Mouse (Mus musculus): Measurements from ENCODE around the gene Naaa. TPM values are rescaled to one million over a fixed set of nuclear protein-coding genes. Genes with fewer than 3 reads are reported as not detected.

Naaa gene
- polyA plus RNA-seq (2015; fragmentation: Nextera tagmentation; extraction: Ambion mirVana) = 20.6 and 22.7 TPM in 2 replicates

DNA sequence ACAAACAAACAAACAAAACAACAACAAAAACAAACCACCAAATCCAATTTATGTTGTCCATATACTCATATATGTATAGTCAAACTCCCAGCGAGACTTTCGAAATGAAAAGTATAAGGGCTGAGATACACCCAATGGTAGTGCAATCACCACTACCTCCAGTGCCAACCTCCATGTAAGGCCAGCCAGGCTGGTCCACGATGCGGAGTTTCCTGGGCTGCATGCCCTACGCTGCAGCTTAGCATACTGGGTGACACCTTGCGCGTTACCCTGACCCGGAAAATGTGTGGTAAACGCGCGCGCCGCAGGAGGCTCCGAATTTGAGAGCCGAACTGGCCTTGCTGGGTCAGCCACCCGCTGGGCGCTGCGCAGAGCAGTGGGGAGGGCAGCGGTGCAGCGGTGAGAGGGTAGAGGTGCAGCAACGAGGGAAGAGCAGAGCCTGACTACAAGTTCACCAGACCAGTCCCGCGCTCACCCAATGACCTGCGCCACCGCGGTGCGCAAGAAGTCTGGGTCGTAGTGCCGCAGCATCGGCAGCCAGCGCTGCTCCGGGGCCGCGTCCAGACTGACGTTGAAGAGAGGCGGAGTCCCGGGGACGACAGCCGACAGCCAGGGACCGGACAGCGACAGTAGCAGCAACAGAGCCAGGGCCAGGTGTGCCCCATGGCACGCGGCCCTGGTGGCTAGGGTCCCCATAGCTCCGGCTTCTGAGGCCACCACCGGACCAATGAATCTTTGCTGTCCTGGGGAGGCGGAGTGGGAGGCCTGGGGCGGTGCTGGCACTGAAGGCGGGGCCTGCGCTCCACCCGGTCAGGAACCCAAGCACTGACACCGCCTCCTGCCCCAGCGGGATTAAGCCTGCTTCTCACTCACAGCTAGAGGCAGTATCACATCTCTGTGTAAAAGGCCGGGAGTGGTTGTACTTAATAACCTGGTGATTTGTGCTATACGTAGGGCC lies at the start of gene Naaa:
Gene Naaa (minus strand): TSS at position 734 of the 958 bp plus-strand sequence.
- WGBS = 3% methylated on average over 54 of the region's 54 CpGs
- H3K4me3 ChIP-seq (replicated peaks) = peak within 1 kb of the TSS; percentile 61
- peaks cover 8% of the 10 kb centered on the region for H3K4me1 ChIP-seq
- peak within 1 kb of the TSS; percentile 66 for H3K9ac ChIP-seq (replicated peaks)
- ATAC-seq (ENCODE audit: low FRiP score) = peak; percentile 92
- H3K27ac ChIP-seq (replicated peaks) = peak within 1 kb of the TSS; percentile 75
- peak within 1 kb of the TSS; percentile 96 for H3K4me2 ChIP-seq
- H3K9me3 ChIP-seq (replicated peaks) = no peaks in the 10 kb centered on the region
- H3K27me3 ChIP-seq (replicated peaks) = no peaks in the 10 kb centered on the region
- no peaks in the 10 kb centered on the region for H3K36me3 ChIP-seq

DNA sequence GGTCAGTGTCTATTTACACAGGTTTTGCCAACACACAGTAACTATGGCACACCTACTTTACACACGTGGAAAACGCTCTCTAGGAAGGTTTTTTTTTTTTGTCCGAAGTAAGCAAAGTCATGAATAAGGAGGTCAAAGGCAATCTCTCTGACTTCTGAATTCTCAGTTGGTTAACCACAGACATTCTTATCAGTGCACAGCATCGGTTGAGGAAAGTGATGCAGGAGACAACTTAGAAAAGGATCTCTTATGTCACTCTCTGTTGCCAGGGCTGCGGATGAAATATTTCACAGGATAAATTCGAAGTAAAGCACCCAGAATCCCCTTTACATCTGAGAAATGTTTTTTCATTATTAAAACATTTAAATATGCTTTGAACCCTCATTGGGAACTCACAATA lies 49.4 kb upstream of the Naaa start:
- Histone ChIP-seq H3K9me3 (replicated peaks) (no peaks in the 10 kb centered on the region), H3K4me2 (no peak overlapping the region), H3K36me3 (no peaks in the 10 kb centered on the region), H3K4me3 (replicated peaks) (no peak overlapping the region), H3K27ac (replicated peaks) (no peak overlapping the region), H3K9ac (replicated peaks) (no peak overlapping the region), H3K27me3 (replicated peaks) (no peaks in the 10 kb centered on the region), H3K4me1 (no peaks in the 10 kb centered on the region)
- ATAC-seq (ENCODE audit: low FRiP score) = no peak
- WGBS = 87% methylated on average over 6 of the region's 6 CpGs

DNA sequence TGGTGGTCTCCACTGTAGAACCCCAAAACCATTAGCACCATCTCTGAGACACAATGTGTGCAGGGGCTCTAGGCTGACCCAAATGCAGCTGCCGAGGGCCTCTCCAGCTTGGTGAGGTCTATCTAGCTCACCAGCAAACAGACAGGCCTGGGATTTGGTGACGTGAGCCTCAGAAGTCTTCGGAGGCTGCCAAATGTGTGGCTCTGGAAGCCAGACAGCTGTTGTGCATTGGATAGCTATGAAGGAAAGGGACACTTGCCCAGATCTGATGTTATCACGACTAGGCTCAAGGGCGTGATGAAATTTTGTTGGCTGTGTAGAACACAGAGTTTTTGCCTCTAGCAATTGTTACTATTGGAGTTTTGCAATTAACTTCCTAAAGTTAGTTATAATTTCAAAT lies 45.3 kb upstream of the Naaa start:
- no peak overlapping the region for H3K4me2 ChIP-seq
- 85% methylated on average over 5 of the region's 5 CpGs for whole genome bisulfite sequencing

DNA sequence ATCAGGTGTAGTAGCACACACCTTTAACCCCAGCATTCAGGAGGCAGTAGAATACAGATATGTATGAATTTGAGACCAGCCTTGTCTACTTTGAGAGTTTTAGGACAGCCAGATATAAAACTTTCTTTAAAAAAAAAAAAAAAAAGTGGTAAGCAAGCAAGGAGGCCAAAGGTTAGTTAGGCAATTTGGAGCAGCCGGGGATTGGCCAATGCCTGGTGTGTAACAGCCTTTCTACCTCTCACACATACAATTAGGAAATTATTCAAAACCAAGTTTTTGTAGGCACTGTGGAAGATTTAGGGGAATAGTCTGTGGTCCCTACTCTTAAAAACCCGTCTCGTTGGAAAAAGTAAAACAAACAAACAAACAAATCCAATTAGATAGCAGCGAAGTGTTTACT lies 44.6 kb upstream of the Naaa start:
- no peak overlapping the region for H3K4me3 ChIP-seq (replicated peaks)
- WGBS = 91% methylated on average over 4 of the region's 4 CpGs
- H3K36me3 ChIP-seq = no peaks in the 10 kb centered on the region
- no peak for ATAC-seq (ENCODE audit: low FRiP score)
- no peaks in the 10 kb centered on the region for H3K27me3 ChIP-seq (replicated peaks)
- no peak overlapping the region for H3K27ac ChIP-seq (replicated peaks)
- H3K4me1 ChIP-seq = no peaks in the 10 kb centered on the region
- H3K9me3 ChIP-seq (replicated peaks) = no peaks in the 10 kb centered on the region
- no peak overlapping the region for H3K9ac ChIP-seq (replicated peaks)
- H3K4me2 ChIP-seq = no peak overlapping the region

More for the DNA sequence above, 45.3 kb upstream of the Naaa start:
- no peaks in the 10 kb centered on the region for H3K36me3 ChIP-seq
- H3K4me3 ChIP-seq (replicated peaks) = no peak overlapping the region
- H3K4me1 ChIP-seq = no peaks in the 10 kb centered on the region
- H3K9ac ChIP-seq (replicated peaks) = no peak overlapping the region
- no peak overlapping the region for H3K27ac ChIP-seq (replicated peaks)
- no peaks in the 10 kb centered on the region for H3K9me3 ChIP-seq (replicated peaks)
- ATAC-seq (ENCODE audit: low FRiP score) = no peak
- H3K27me3 ChIP-seq (replicated peaks) = no peaks in the 10 kb centered on the region

DNA sequence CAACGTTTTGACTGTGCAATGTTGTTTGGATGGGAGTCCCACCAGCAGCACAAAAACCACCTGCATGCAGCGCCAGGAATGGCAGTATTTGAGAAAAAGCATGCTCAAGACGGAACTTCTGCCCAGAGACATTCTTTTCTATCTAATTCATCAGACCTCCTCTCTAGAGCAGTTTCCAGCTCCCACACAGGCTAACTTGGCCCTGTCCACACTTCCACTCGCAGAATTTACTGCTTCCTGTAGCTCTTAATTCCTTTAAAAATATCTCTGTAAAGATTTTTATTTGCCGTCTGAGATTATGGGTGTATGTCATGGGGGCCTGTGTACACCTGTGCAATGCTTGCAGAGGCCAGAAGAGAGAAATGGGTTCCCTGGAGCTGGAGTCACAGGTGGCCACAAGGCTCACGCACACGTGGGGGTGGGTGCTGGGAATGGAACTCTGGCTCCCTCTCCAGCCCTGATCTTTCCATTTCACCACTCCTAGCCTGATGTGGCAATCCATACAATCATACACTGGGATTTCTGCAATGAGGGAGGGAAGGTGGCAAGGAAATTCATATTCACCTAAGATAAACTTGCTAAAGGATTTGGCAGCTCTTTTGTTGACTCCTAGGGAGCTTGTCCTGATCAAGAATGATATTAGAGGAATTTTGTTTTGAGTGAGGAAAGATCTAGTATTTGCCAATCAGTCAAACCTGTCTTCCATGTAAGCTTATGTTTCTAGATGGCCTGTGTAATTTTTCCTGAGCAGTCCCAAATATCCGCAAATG lies 43.8 kb upstream of the Naaa start:
- Histone ChIP-seq H3K9ac (replicated peaks) (no peak overlapping the region), H3K4me2 (no peak overlapping the region), H3K36me3 (no peaks in the 10 kb centered on the region), H3K27ac (replicated peaks) (no peak overlapping the region), H3K9me3 (replicated peaks) (no peaks in the 10 kb centered on the region), H3K4me3 (replicated peaks) (no peak overlapping the region), H3K27me3 (replicated peaks) (no peaks in the 10 kb centered on the region), H3K4me1 (no peaks in the 10 kb centered on the region)
- 71% methylated on average over 8 of the region's 8 CpGs for WGBS
- ATAC-seq (ENCODE audit: low FRiP score) = no peak

DNA sequence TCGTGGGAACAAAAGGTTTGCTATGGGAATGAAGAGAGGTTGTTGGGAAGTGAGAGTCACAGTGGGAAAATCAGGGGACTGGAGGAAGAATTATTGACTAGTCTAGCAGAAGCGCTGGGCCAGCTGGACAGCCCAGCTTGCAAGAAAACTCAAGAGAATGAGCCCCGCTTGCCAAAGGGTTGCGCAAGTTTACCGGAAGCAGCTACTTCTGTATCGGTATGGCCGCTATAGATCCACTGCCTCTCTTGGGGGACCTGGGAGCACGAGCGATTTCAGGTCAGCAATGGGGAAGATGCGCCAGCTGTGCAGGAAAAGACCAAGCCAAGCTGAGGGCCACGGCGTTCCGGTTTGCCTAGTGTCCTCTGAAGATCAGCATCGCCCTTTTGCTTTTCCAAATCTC lies 40.6 kb upstream of the Naaa start:
- H3K36me3 ChIP-seq = no peaks in the 10 kb centered on the region
- no peak overlapping the region for H3K4me2 ChIP-seq
- H3K9ac ChIP-seq (replicated peaks) = no peak overlapping the region
- no peak for ATAC-seq (ENCODE audit: low FRiP score)
- no peaks in the 10 kb centered on the region for H3K9me3 ChIP-seq (replicated peaks)
- no peaks in the 10 kb centered on the region for H3K27me3 ChIP-seq (replicated peaks)
- no peak overlapping the region for H3K27ac ChIP-seq (replicated peaks)
- 88% methylated on average over 14 of the region's 14 CpGs for WGBS
- no peaks in the 10 kb centered on the region for H3K4me1 ChIP-seq
- no peak overlapping the region for H3K4me3 ChIP-seq (replicated peaks)

DNA sequence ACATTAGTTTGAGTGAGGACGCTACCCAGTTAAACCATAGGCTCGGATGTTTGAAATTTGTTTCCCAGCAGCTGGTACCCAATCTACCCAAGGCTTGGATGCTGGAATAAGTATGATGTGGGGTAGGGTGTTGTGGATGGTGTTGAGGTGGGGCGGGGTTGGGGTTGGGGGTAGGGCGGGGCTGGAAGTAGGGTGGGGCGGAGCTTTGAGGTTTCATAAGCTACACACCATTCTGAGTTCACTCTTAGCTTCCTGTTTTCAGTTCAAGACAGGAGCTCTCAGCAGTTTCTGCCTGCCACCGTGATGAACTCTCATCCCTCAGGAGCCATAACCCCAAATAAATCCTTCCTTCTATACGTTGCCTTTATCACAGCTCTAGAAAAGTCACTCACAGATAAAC lies 40.1 kb upstream of the Naaa start:
- no peak overlapping the region for H3K4me3 ChIP-seq (replicated peaks)
- no peaks in the 10 kb centered on the region for H3K9me3 ChIP-seq (replicated peaks)
- 79% methylated on average over 7 of the region's 7 CpGs for WGBS
- H3K27me3 ChIP-seq (replicated peaks) = no peaks in the 10 kb centered on the region
- H3K9ac ChIP-seq (replicated peaks) = no peak overlapping the region
- H3K36me3 ChIP-seq = no peaks in the 10 kb centered on the region
- H3K27ac ChIP-seq (replicated peaks) = no peak overlapping the region
- no peaks in the 10 kb centered on the region for H3K4me1 ChIP-seq
- no peak for ATAC-seq (ENCODE audit: low FRiP score)
- no peak overlapping the region for H3K4me2 ChIP-seq

DNA sequence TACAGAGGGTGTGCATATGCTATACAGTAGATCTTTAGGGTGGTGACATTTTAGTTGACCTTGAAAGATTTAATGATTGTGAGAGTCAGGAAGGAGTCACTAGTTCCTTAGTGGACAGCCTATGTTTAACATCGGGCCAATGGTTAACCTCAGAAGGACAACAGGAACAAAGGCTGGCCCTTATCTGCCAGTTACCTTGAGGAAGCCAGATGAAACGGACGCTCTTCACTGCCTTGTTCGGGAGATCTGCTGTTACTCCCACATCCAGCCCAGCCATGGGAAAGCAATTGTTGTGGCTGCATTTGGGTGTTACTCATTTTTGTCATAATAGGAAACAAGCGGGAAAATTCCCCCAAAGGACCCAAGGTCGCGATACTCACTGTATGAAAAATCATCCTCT lies 35.8 kb upstream of the Naaa start:
- H3K4me2 ChIP-seq = no peak overlapping the region
- no peak for ATAC-seq (ENCODE audit: low FRiP score)
- no peaks in the 10 kb centered on the region for H3K27me3 ChIP-seq (replicated peaks)
- 79% methylated on average over 7 of the region's 7 CpGs for WGBS
- H3K27ac ChIP-seq (replicated peaks) = no peak overlapping the region
- H3K9me3 ChIP-seq (replicated peaks) = no peaks in the 10 kb centered on the region
- H3K9ac ChIP-seq (replicated peaks) = no peak overlapping the region
- H3K4me3 ChIP-seq (replicated peaks) = no peak overlapping the region
- H3K36me3 ChIP-seq = no peaks in the 10 kb centered on the region
- peaks cover 14% of the 10 kb centered on the region for H3K4me1 ChIP-seq

DNA sequence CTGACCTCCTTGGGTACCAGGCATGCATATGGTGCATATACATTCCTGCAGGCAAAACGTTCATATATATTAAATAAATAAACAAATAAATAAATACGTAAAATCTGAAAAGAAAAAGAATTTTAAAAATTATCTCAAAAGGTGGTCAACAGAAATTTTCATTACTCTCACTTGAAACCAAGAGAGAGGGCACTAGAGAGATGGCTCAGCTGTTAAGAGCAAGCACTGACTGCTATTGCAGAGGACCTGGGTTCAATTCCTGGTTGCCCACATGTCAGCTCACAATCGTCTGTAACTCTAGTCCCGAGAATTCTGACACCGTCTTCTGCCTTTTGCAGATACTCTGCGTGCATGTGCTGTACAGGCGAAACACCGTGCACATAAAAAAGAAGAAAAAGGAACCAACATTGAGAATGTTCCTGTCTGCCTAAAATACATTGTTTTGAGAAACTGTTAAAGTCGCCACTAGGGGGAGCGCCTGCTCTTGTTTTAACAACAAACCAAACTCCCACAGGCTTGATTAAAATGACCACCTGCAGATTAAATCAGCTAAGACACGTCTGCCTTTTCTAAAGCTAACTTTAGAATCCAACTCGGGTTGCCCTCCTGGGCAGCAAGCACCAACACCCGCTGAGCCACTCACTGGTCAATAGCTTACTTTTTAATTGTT lies 34.2 kb upstream of the Naaa start:
- 15% methylated on average over 13 of the region's 13 CpGs for WGBS
- no peaks in the 10 kb centered on the region for H3K36me3 ChIP-seq
- no peak overlapping the region for H3K9ac ChIP-seq (replicated peaks)
- peak overlapping the region; percentile 24; the same call in 1 of the 2 replicates for H3K4me2 ChIP-seq
- no peak overlapping the region for H3K4me3 ChIP-seq (replicated peaks)
- no peaks in the 10 kb centered on the region for H3K27me3 ChIP-seq (replicated peaks)
- no peaks in the 10 kb centered on the region for H3K9me3 ChIP-seq (replicated peaks)
- no peak overlapping the region for H3K27ac ChIP-seq (replicated peaks)
- H3K4me1 ChIP-seq = peaks cover 21% of the 10 kb centered on the region
- ATAC-seq (ENCODE audit: low FRiP score) = no peak

DNA sequence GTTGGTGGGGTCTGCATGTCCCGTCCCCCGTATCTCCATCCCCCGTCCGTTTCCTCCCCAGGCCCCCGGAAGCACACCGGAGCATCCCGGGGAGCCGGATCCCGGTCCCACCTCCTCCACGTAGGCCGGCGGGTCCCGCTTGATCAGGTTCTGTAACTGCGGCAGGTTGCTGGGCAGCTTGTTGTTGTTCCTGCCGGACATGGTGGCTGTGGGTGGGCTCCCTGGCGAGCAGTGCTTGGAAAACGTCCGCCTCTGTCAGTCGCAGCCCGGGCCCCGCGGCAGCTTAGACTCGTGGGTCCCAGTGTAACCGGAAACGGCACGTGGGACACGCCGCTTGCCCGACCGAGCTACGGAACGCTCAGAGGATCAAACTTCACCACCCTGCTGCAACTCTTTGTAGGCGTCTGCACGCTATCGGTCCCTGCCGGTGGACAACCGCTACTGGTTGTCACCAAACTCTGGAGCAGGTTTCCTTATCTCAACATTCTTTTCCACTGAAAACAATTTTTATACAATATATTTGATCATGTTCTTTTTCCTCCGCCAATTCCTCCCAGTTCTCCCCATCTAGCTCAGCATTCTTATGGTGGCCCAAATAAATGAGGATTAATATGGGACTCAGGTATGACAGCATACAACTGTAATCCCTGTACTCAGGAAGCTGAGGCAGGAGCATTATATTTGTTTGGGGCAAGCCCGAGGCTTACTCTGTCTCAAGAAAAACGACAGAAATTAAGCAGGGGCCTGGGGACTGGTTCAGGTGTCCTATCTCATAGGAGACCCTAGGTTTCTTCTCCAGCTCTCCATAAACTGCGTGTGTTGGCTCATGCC lies 31.9 kb upstream of the Naaa start, which contains the start of gene Sdad1:
Gene Sdad1 (minus strand): TSS at position 799 of the 831 bp plus-strand sequence.
- Histone ChIP-seq H3K4me2 (peak within 1 kb of the TSS; percentile 74), H3K27ac (replicated peaks) (peak within 1 kb of the TSS; percentile 82), H3K27me3 (replicated peaks) (no peaks in the 10 kb centered on the region), H3K9ac (replicated peaks) (peak within 1 kb of the TSS; percentile 78), H3K36me3 (peaks cover 7% of the 10 kb centered on the region), H3K9me3 (replicated peaks) (no peaks in the 10 kb centered on the region), H3K4me3 (replicated peaks) (peak within 1 kb of the TSS; percentile 94), H3K4me1 (peaks cover 21% of the 10 kb centered on the region)
- ATAC-seq (ENCODE audit: low FRiP score) = peak; percentile 96
- 2% methylated on average over 41 of the region's 41 CpGs for WGBS

DNA sequence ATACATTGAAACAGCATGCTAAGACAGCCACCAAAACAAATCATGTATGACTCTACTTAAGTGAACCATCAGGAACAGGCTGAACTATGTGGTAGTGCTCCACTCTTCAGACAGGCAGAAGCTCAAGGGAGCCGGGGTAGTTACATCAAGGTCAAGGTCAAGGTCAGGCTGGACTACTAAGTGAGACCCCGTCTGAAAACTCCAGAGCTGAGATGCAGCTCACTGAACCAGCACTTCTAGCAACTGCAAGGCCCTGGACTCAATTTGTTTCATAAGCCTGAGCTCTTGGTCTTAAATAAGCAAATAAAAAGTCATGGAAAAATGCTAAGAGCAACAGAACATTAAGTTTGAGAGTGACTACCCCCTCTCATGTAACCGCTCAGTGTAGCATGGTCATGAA lies 26.3 kb upstream of the Naaa start:
- peaks cover 62% of the 10 kb centered on the region for H3K36me3 ChIP-seq
- WGBS = 84% methylated on average over 3 of the region's 3 CpGs
- no peak overlapping the region for H3K4me2 ChIP-seq
- no peak overlapping the region for H3K4me3 ChIP-seq (replicated peaks)
- H3K9me3 ChIP-seq (replicated peaks) = no peaks in the 10 kb centered on the region
- no peak overlapping the region for H3K9ac ChIP-seq (replicated peaks)
- H3K4me1 ChIP-seq = peaks cover 12% of the 10 kb centered on the region
- H3K27ac ChIP-seq (replicated peaks) = no peak overlapping the region
- ATAC-seq (ENCODE audit: low FRiP score) = no peak
- no peaks in the 10 kb centered on the region for H3K27me3 ChIP-seq (replicated peaks)
